Mouse (Mus musculus) ES-E14 (cell line): ENCODE data around the gene Cyth4. TPM values are rescaled to one million over a fixed set of nuclear protein-coding genes. Genes with fewer than 3 reads are reported as not detected.

Experiments used
- DNase-seq: peaks from one replicate; pipeline ENCODE4 v3.0.0-alpha.2; 2013; ENCODE audit warnings: low read depth, low spot score
- H3K27ac ChIP-seq: 2 replicates; pipeline ENCODE4 v1.5.1; 2012; ENCODE audit warnings: low read depth, mild to moderate bottlenecking, low read length, moderate library complexity, mixed read lengths; ENCODE audit not compliant: poor library complexity, insufficient read depth, severe bottlenecking
- H3K36me3 ChIP-seq: 2 replicates; pipeline ENCODE4 v1.6.1; 2012; ENCODE audit warnings: mild to moderate bottlenecking, low read length, moderate library complexity, mixed read lengths; ENCODE audit not compliant: control insufficient read depth, poor library complexity, insufficient read depth, severe bottlenecking
- H3K4me1 ChIP-seq, 2 experiments: fragments of 150-350 bp in 1 of 2; sonication (generic) in 1 of 2; 2 replicates each; pipeline ENCODE4 v1.6.1; 2012; ENCODE audit warnings: low read length in 2 of 2, mild to moderate bottlenecking in 1 of 2, mixed read lengths in 1 of 2; ENCODE audit not compliant: control insufficient read depth in 2 of 2, insufficient read depth in 2 of 2, poor library complexity in 1 of 2
- H3K4me3 ChIP-seq, 2 experiments: fragments of 150-350 bp in 1 of 2; sonication (generic) in 1 of 2; 2 replicates each; pipeline ENCODE4 v1.5.1; 2012; ENCODE audit warnings: low read length in 2 of 2, low read depth in 1 of 2, mild to moderate bottlenecking in 1 of 2, mixed read lengths in 1 of 2; ENCODE audit not compliant: insufficient read depth in 1 of 2, poor library complexity in 1 of 2, severe bottlenecking in 1 of 2
- H3K9ac ChIP-seq: 2 replicates; pipeline ENCODE4 v1.6.1; 2012; ENCODE audit warnings: low read depth, mild to moderate bottlenecking, low read length, mixed read lengths; ENCODE audit not compliant: poor library complexity, insufficient read depth, severe bottlenecking
- H3K9me3 ChIP-seq: fragments of 150-350 bp; sonication (generic); 2 replicates; pipeline ENCODE4 v1.6.1; 2012; ENCODE audit warnings: low read depth, mild to moderate bottlenecking, low read length; ENCODE audit not compliant: control insufficient read depth, insufficient read depth
- CHD2 ChIP-seq: IDR thresholded peaks from 2 replicates; pipeline ENCODE4 v1.6.1; 2014; ENCODE audit warnings: mild to moderate bottlenecking, low read depth, low read length, inconsistent platforms
- HCFC1 ChIP-seq: IDR thresholded peaks from 2 replicates; pipeline ENCODE4 v1.6.1; 2012; ENCODE audit warnings: low read length, inconsistent platforms, borderline replicate concordance; ENCODE audit not compliant: insufficient read depth
- MAFK ChIP-seq: IDR thresholded peaks from 2 replicates; pipeline ENCODE4 v1.6.1; 2014; ENCODE audit warnings: mild to moderate bottlenecking, low read depth, low read length, inconsistent platforms; ENCODE audit not compliant: insufficient read depth
- ZC3H11A ChIP-seq: IDR thresholded peaks from 2 replicates; pipeline ENCODE4 v1.6.1; 2012; ENCODE audit warnings: low read depth, mild to moderate bottlenecking, inconsistent platforms, low read length, borderline replicate concordance
- ZNF384 ChIP-seq: IDR thresholded peaks from 2 replicates; pipeline ENCODE4 v1.6.1; 2012; ENCODE audit warnings: low read depth, low read length, inconsistent platforms
- in situ Hi-C, 2 experiments: fragments of 600-800 bp; cut with MboI; formaldehyde crosslinking; loops; one replicate each; pipeline ENCODE4 v1.15.1; 2025; ENCODE audit warnings: low sequenced_read_pairs in 2 of 2, inconsistent platforms in 1 of 2; ENCODE audit not compliant: unreplicated experiment in 2 of 2
- total RNA-seq: library from RNA; depleted of rRNA; stranded (reverse); fragments of 300-350 nt; gene quantifications from 2 replicates; pipeline ENCODE4 v1.2.3, GENCODE M21; 2012

Cyth4 gene
- total RNA-seq, 1 experiment = 2.3 TPM

DNA sequence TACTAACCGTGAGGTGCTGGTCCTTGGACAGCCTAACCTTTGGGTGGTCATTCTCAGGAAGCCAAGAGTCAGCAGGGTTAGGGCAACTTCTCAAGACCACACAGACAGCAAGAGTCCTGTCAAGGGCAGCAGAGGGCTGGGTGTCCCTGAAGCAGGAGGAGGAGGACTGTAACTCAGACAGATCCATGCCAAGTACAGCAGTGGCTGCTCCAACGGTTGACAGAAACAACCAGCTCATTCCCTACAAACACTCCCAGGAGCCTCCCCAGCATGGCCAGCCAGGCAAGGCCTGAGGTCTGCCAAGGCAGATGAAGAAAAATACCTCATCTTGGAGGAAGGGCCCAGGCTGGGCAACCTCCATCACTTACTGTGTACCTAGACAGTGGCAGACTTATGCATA lies 20.1 kb downstream of the Cyth4 start:
- H3K36me3 ChIP-seq = no peaks in the 10 kb centered on the region
- TF ChIP-seq HCFC1 = no peak
- no peak for TF ChIP-seq ZC3H11A
- no peak for TF ChIP-seq MAFK
- TF ChIP-seq CHD2 = no peak
- no peak for TF ChIP-seq ZNF384
- no peaks in the 10 kb centered on the region for H3K4me1 ChIP-seq
- no peaks in the 10 kb centered on the region for H3K9me3 ChIP-seq
- no peak overlapping the region; the same call in 1 of the 2 replicates for H3K27ac ChIP-seq
- in situ Hi-C loops = no loop called here
- H3K9ac ChIP-seq = no peak overlapping the region
- DNase-seq = no peak
- H3K4me3 ChIP-seq = no peak overlapping the region

GRCm38 (mm10) chr15:78623426-78623825 lies 26.6 kb downstream of the Cyth4 start:
- H3K4me1 ChIP-seq = peaks cover 0 to 3% of the 10 kb centered on the region in 2 experiments; a peak in 1 of 4 replicates
- H3K4me3 ChIP-seq = no peak overlapping the region
- H3K9ac ChIP-seq = no peak overlapping the region
- H3K36me3 ChIP-seq = no peaks in the 10 kb centered on the region
- H3K9me3 ChIP-seq = no peaks in the 10 kb centered on the region
- TF ChIP-seq ZC3H11A = peak; percentile 87
- no peak for TF ChIP-seq HCFC1
- no peak for TF ChIP-seq CHD2
- H3K27ac ChIP-seq = no peak overlapping the region
- in situ Hi-C loops = loop anchor here (5.0 to 10.0 kb wide), 2 partner anchors 114 to 121 kb away; no protein-coding TSS in a partner anchor
- peak; percentile 55 for DNase-seq

DNA sequence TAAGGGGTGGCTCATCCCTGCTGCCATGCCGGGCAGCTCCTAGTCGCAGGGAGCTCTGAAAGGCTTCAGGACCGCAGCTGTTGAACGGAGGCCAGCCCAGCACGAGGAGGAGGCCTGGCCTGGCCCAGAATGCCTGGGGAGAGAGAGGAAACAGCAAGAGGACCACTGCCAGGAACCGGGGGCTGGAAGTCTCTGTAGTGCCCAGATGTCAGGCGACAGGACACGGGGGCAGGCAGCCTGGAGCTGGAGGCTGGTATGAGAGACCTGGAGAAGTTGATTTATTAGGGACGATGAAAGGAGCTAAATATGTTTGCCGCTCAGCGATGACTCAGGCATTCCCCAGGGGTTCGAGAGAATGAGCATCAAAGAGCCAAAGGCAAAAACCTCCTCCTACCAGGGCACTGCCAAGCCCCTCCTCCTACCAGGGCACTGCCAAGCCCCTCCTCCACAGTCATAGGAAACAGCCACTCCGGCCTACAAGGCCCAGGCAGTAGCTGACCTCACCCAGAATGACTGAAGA lies 27.6 kb downstream of the Cyth4 start:
- peaks cover 0 to 3% of the 10 kb centered on the region in 2 experiments; a peak in 1 of 4 replicates for H3K4me1 ChIP-seq
- H3K4me3 ChIP-seq = no peak overlapping the region
- no peaks in the 10 kb centered on the region for H3K36me3 ChIP-seq
- H3K9me3 ChIP-seq = no peaks in the 10 kb centered on the region
- no peak overlapping the region for H3K27ac ChIP-seq
- TF ChIP-seq ZC3H11A (no peak), MAFK (no peak), CHD2 (no peak), ZNF384 (no peak), HCFC1 (no peak)
- no peak overlapping the region for H3K9ac ChIP-seq
- DNase-seq = no peak
- in situ Hi-C loops = loop anchor here (5.0 to 10.0 kb wide), 2 partner anchors 113 to 120 kb away; no protein-coding TSS in a partner anchor

DNA sequence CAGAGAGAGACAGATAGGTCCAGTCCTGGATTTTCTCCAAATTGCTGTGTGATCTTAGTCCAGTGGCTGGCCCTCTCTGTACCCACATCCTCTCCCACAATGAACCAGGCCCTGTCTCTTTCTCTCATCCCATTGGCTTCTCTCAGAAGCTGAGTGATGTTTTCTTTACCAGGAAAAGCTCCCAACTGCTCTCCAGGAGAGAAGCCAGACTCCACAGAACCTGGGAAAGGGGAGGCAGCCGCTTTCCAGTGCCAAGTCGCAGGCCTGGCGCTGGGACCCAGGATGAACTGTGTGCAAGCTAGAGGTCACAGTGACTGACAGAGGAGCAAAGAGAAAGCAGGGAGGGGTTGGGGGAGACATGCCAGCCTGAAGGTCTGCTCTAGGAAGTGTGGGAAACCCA lies 28.1 kb downstream of the Cyth4 start:
- Histone ChIP-seq H3K4me3 (no peak overlapping the region), H3K27ac (no peak overlapping the region), H3K9ac (no peak overlapping the region), H3K9me3 (no peaks in the 10 kb centered on the region), H3K4me1 (peaks cover 0 to 3% of the 10 kb centered on the region in 2 experiments; a peak in 1 of 4 replicates), H3K36me3 (no peaks in the 10 kb centered on the region)
- DNase-seq = no peak
- in situ Hi-C loops = loop anchor here (5.0 to 10.0 kb wide), 2 partner anchors 112 to 120 kb away; no protein-coding TSS in a partner anchor
- TF ChIP-seq CHD2 = no peak
- TF ChIP-seq MAFK = no peak
- no peak for TF ChIP-seq ZC3H11A
- TF ChIP-seq ZNF384 = no peak
- TF ChIP-seq HCFC1 = no peak

- no peaks in the 10 kb centered on the region for H3K9me3 ChIP-seq
- H3K9ac ChIP-seq = no peak overlapping the region
- DNase-seq = no peak
- in situ Hi-C loops = loop anchor here in 1 of 2 experiments (10.0 kb wide), 1 partner anchor 119 kb away; no protein-coding TSS in a partner anchor
- no peak overlapping the region for H3K27ac ChIP-seq
- TF ChIP-seq ZNF384 (no peak), ZC3H11A (no peak)
- no peak overlapping the region for H3K4me3 ChIP-seq
- no peaks in the 10 kb centered on the region for H3K36me3 ChIP-seq
- H3K4me1 ChIP-seq = peaks cover 0 to 3% of the 10 kb centered on the region in 2 experiments; a peak in 1 of 4 replicates
Observed at GRCm38 (mm10) chr15:78626285-78626684, 29.4 kb downstream of the Cyth4 start.
